Mouse (Mus musculus) liver, embryonic 16.5 days (tissue): ENCODE measurements around the gene Mvb12b. TPM values are rescaled to one million over a fixed set of nuclear protein-coding genes. Genes with fewer than 3 reads are reported as not detected.

ENCODE experiments used
- ATAC-seq: fragments of 200-750 bp; cut with Nextera tagmentation; 2 replicates; pipeline ENCODE4 v1.8.0; 2017; ENCODE audit warnings: low read depth, mild to moderate bottlenecking, moderate number of reproducible peaks, moderate library complexity
- H3K27ac ChIP-seq: fragments of 300-500 bp; sonication (generic); 2 replicates; pipeline ENCODE4 v1.5.1; 2014; ENCODE audit warnings: mild to moderate bottlenecking, low read length
- H3K27me3 ChIP-seq: fragments of 300-500 bp; sonication (generic); 2 replicates; pipeline ENCODE4 v1.6.1; 2014; ENCODE audit warnings: low read depth, low read length, mixed read lengths; ENCODE audit not compliant: control insufficient read depth, insufficient read depth
- H3K36me3 ChIP-seq: fragments of 300-500 bp; sonication (generic); 2 replicates; pipeline ENCODE4 v1.6.1; 2014; ENCODE audit warnings: mild to moderate bottlenecking; ENCODE audit not compliant: control insufficient read depth, insufficient read depth
- H3K4me1 ChIP-seq: fragments of 300-500 bp; sonication (generic); 2 replicates; pipeline ENCODE4 v1.6.1; 2014; ENCODE audit warnings: low read depth, low read length, mixed read lengths; ENCODE audit not compliant: control insufficient read depth
- H3K4me2 ChIP-seq: fragments of 300-500 bp; sonication (generic); 2 replicates; pipeline ENCODE4 v1.6.1; 2014; ENCODE audit warnings: low read depth, low read length, mixed read lengths
- H3K4me3 ChIP-seq: fragments of 300-500 bp; sonication (generic); 2 replicates; pipeline ENCODE4 v1.5.1; 2014; ENCODE audit warnings: low read depth, mild to moderate bottlenecking, low read length
- H3K9ac ChIP-seq: fragments of 300-500 bp; sonication (generic); 2 replicates; pipeline ENCODE4 v1.6.1; 2014; ENCODE audit warnings: low read depth, low read length
- H3K9me3 ChIP-seq: fragments of 300-500 bp; sonication (generic); replicated peaks from 2 replicates; pipeline ENCODE4 v1.6.1; 2016; ENCODE audit warnings: low read length; ENCODE audit not compliant: control insufficient read depth
- WGBS: fragments of 180-500 bp; shearing (Covaris S2); extraction: QIAGEN DNeasy Blood & Tissue Kit; methylation state at CpG from one replicate; pipeline ENCODE4 v1.1.7; 2014; ENCODE audit not compliant: insufficient replicate concordance; 5-methylcytosine and 5-hydroxymethylcytosine counted together
- polyA plus RNA-seq: library from polyadenylated mRNA; unstranded; fragments of >200 nt; fragmentation: Nextera tagmentation; extraction: Ambion mirVana; gene quantifications from 2 replicates; pipeline ENCODE4 v1.2.1, GENCODE M21; 2015

Mvb12b gene
- polyA plus RNA-seq, 1 experiment from 2014 or later, result 11.0 TPM

GRCm38 (mm10) chr2:33817080-33817479, 70.7 kb downstream of the Mvb12b start:
- Histone ChIP-seq H3K4me2 (no peak overlapping the region), H3K4me1 (peaks cover 4% of the 10 kb centered on the region; the same call in 1 of the 2 replicates), H3K27me3 (no peaks in the 10 kb centered on the region), H3K36me3 (no peaks in the 10 kb centered on the region; the same call in 1 of the 2 replicates), H3K27ac (no peak overlapping the region), H3K4me3 (no peak overlapping the region), H3K9me3 (no peaks in the 10 kb centered on the region), H3K9ac (no peak overlapping the region)
- 80% methylated on average over 4 of the region's 4 CpGs for WGBS
- ATAC-seq, result no peak

GRCm38 (mm10) chr2:33814581-33814980, 73.2 kb downstream of the Mvb12b start:
- Histone ChIP-seq H3K4me1 (no peaks in the 10 kb centered on the region), H3K4me3 (no peak overlapping the region), H3K27ac (no peak overlapping the region), H3K27me3 (no peaks in the 10 kb centered on the region), H3K9me3 (no peaks in the 10 kb centered on the region), H3K4me2 (no peak overlapping the region), H3K36me3 (no peaks in the 10 kb centered on the region; the same call in 1 of the 2 replicates), H3K9ac (no peak overlapping the region)
- 77% methylated on average over 8 of the region's 8 CpGs for WGBS
- ATAC-seq, result no peak

- Histone ChIP-seq H3K36me3 (no peaks in the 10 kb centered on the region), H3K27me3 (no peaks in the 10 kb centered on the region), H3K9ac (no peak overlapping the region), H3K4me3 (no peak overlapping the region), H3K4me2 (no peak overlapping the region), H3K9me3 (no peaks in the 10 kb centered on the region), H3K27ac (no peak overlapping the region), H3K4me1 (no peaks in the 10 kb centered on the region)
- no peak for ATAC-seq
- 57% methylated on average over 8 of the region's 8 CpGs for WGBS
Observed at GRCm38 (mm10) chr2:33813501-33814240, 74.1 kb downstream of the Mvb12b start.

GRCm38 (mm10) chr2:33812980-33813379, 74.8 kb downstream of the Mvb12b start:
- Histone ChIP-seq H3K4me1 (no peaks in the 10 kb centered on the region), H3K9ac (no peak overlapping the region), H3K36me3 (no peaks in the 10 kb centered on the region), H3K4me3 (no peak overlapping the region), H3K27me3 (no peaks in the 10 kb centered on the region), H3K27ac (no peak overlapping the region), H3K4me2 (no peak overlapping the region), H3K9me3 (no peaks in the 10 kb centered on the region)
- no peak for ATAC-seq
- WGBS, result 85% methylated on average over 11 of the region's 11 CpGs

- Histone ChIP-seq H3K36me3 (no peaks in the 10 kb centered on the region), H3K4me3 (no peak overlapping the region), H3K27ac (no peak overlapping the region), H3K4me1 (no peaks in the 10 kb centered on the region), H3K27me3 (no peaks in the 10 kb centered on the region), H3K4me2 (no peak overlapping the region), H3K9me3 (no peaks in the 10 kb centered on the region), H3K9ac (no peak overlapping the region)
- WGBS, result 84% methylated on average over 17 of the region's 17 CpGs
- ATAC-seq, result no peak
Observed at GRCm38 (mm10) chr2:33811349-33811890, 76.3 kb downstream of the Mvb12b start.

GRCm38 (mm10) chr2:33809081-33809480, 78.7 kb downstream of the Mvb12b start:
- 82% methylated on average over 3 of the region's 3 CpGs for WGBS
- Histone ChIP-seq H3K4me2 (no peak overlapping the region), H3K9ac (no peak overlapping the region), H3K4me3 (no peak overlapping the region), H3K36me3 (no peaks in the 10 kb centered on the region), H3K4me1 (no peaks in the 10 kb centered on the region), H3K27me3 (no peaks in the 10 kb centered on the region), H3K27ac (no peak overlapping the region), H3K9me3 (no peaks in the 10 kb centered on the region)
- ATAC-seq, result no peak

GRCm38 (mm10) chr2:33808032-33808431, 79.7 kb downstream of the Mvb12b start:
- ATAC-seq, result no peak
- Histone ChIP-seq H3K27me3 (no peaks in the 10 kb centered on the region), H3K9ac (no peak overlapping the region), H3K27ac (no peak overlapping the region), H3K36me3 (no peaks in the 10 kb centered on the region), H3K4me3 (no peak overlapping the region), H3K9me3 (no peaks in the 10 kb centered on the region), H3K4me1 (no peaks in the 10 kb centered on the region), H3K4me2 (no peak overlapping the region)
- 76% methylated on average over 5 of the region's 5 CpGs for WGBS

GRCm38 (mm10) chr2:33805640-33806039, 82.1 kb downstream of the Mvb12b start:
- Histone ChIP-seq H3K9me3 (no peaks in the 10 kb centered on the region), H3K4me1 (no peaks in the 10 kb centered on the region), H3K4me2 (no peak overlapping the region), H3K27me3 (no peaks in the 10 kb centered on the region), H3K36me3 (no peaks in the 10 kb centered on the region), H3K4me3 (no peak overlapping the region), H3K27ac (no peak overlapping the region), H3K9ac (no peak overlapping the region)
- no peak for ATAC-seq
- WGBS, result 74% methylated on average over 11 of the region's 11 CpGs

GRCm38 (mm10) chr2:33803717-33804214, 84.0 kb downstream of the Mvb12b start:
- no peaks in the 10 kb centered on the region for H3K36me3 ChIP-seq
- no peak overlapping the region for H3K27ac ChIP-seq
- no peaks in the 10 kb centered on the region for H3K27me3 ChIP-seq
- H3K9ac ChIP-seq, result no peak overlapping the region
- WGBS, result 42% methylated on average over 4 of the region's 4 CpGs
- no peaks in the 10 kb centered on the region for H3K4me1 ChIP-seq
- H3K4me3 ChIP-seq, result no peak overlapping the region
- H3K4me2 ChIP-seq, result no peak overlapping the region
- ATAC-seq, result no peak; the same call in 1 of the 2 replicates
- H3K9me3 ChIP-seq, result no peaks in the 10 kb centered on the region
